Mouse (Mus musculus) ovary, postnatal 36 days (tissue): ENCODE results near the gene Mad1l1.
"Not testable (repeated sequence)": the region's sequence is repeated elsewhere in the genome, so short reads cannot be mapped to it uniquely, and the experiment has no call there.

Experiments
- DNase-seq: peaks from one replicate; pipeline ENCODE4 v3.0.0; 2022; ENCODE audit warnings: low spot score, mixed read lengths

The Mad1l1 gene

GRCm38 (mm10) chr5:140321042-140321755 is at the start of gene Mad1l1, which contains the start of gene Nudt1:
Gene Mad1l1 (minus strand): TSS chr5:140321552.
Gene Nudt1 (plus strand): TSS chr5:140321656.
- peak; percentile 94 for DNase-seq

GRCm38 (mm10) chr5:140370446-140371254 is 49.3 kb upstream of the Mad1l1 start:
- DNase-seq, result no peak

GRCm38 (mm10) chr5:140369466-140369865 is 48.1 kb upstream of the Mad1l1 start:
- DNase-seq, result no peak

- no peak for DNase-seq
These were observed 47.6 kb upstream of the Mad1l1 start for GRCm38 (mm10) chr5:140368926-140369325.

GRCm38 (mm10) chr5:140368126-140368525 is 46.8 kb upstream of the Mad1l1 start:
- not testable (repeated sequence) for DNase-seq

- no peak for DNase-seq
These were observed 43.1 kb upstream of the Mad1l1 start for GRCm38 (mm10) chr5:140364415-140364814.

GRCm38 (mm10) chr5:140359930-140360674 is 38.8 kb upstream of the Mad1l1 start:
- DNase-seq, result no peak

- no peak for DNase-seq
These were observed 36.1 kb upstream of the Mad1l1 start for GRCm38 (mm10) chr5:140357466-140357865.

- DNase-seq, result no peak
These were observed 34.6 kb upstream of the Mad1l1 start for GRCm38 (mm10) chr5:140355934-140356333.

GRCm38 (mm10) chr5:140352352-140352751 is 31.0 kb upstream of the Mad1l1 start:
- no peak for DNase-seq

- DNase-seq, result no peak
These were observed 29.6 kb upstream of the Mad1l1 start for GRCm38 (mm10) chr5:140350731-140351497.

GRCm38 (mm10) chr5:140349882-140350281 is 28.5 kb upstream of the Mad1l1 start:
- DNase-seq, result no peak

GRCm38 (mm10) chr5:140346050-140346449 is 24.7 kb upstream of the Mad1l1 start:
- no peak for DNase-seq

GRCm38 (mm10) chr5:140345244-140345643 is 23.9 kb upstream of the Mad1l1 start:
- no peak for DNase-seq

GRCm38 (mm10) chr5:140342880-140343279 is 21.5 kb upstream of the Mad1l1 start:
- no peak for DNase-seq

GRCm38 (mm10) chr5:140339836-140340235 is 18.5 kb upstream of the Mad1l1 start:
- no peak for DNase-seq

- no peak for DNase-seq
These were observed 17.4 kb upstream of the Mad1l1 start for GRCm38 (mm10) chr5:140338779-140339178.

- no peak for DNase-seq
These were observed 15.3 kb upstream of the Mad1l1 start for GRCm38 (mm10) chr5:140336680-140337079.

- no peak for DNase-seq
These were observed 12.3 kb upstream of the Mad1l1 start for GRCm38 (mm10) chr5:140333631-140334030.

GRCm38 (mm10) chr5:140332519-140332918 is 11.2 kb upstream of the Mad1l1 start:
- DNase-seq, result no peak

- DNase-seq, result peak; percentile 85
These were observed 10.5 kb upstream of the Mad1l1 start, which contains the start of gene Mrm2 for GRCm38 (mm10) chr5:140331615-140332512. Gene Mrm2 (minus strand): TSS chr5:140331898.
